Mouse (Mus musculus): ENCODE results near the gene Ranbp17.

DNA sequence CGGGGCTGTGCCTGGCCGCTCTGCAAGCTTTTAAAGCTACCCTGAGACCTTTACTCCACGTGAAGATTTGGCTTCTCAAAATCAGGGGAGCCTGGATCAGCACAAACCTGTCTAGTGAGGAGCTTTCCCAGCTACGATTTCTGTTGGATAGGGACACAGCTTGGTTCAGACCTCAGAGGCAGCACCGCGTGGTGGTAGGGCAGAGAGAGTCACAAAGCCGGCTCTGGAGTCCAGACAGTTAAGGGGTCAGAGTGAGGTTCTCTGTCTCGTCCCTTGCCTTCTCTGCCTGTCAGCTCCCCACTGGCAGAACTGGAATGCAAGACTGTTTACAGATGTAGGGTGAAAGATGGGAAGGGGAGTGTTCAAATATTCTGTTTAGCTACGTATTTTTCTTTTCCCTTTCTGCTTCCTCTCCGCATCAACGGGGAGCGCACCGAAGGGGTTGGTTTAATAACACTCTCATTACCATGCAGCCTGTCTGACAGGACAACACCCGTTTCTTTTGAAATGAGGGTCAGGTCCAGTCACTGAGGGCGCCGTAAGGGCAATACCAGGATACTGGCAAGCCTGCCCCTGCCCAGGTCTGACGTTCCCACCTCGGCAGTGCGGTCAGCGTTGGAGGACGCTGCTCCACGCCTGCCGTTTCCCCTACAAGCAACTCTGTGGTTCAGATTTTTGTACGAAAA, 317.0 kb downstream of the Ranbp17 start:
- TF ChIP-seq CTCF (IDR thresholded peaks at IDR 0.05; ENCODE audit: borderline replicate concordance, extremely low read depth, insufficient read depth, insufficient read length) (no peak), POLR2A (IDR thresholded peaks at IDR 0.05; ENCODE audit: borderline replicate concordance, extremely low read depth, insufficient read depth, insufficient read length, poor library complexity, severe bottlenecking) (no peak)
